Mouse (Mus musculus) intestine, embryonic 16.5 days (tissue): ENCODE measurements around the gene Hspa4l. TPM values are rescaled to one million over a fixed set of nuclear protein-coding genes. Genes with fewer than 3 reads are reported as not detected.
"Not testable (repeated sequence)": the region's sequence is repeated elsewhere in the genome, so short reads cannot be mapped to it uniquely, and the experiment has no call there.

ENCODE experiments used
- ATAC-seq: fragments of 200-750 bp; cut with Nextera tagmentation; 2 replicates; pipeline ENCODE4 v1.8.0; 2017; ENCODE audit warnings: moderate TSS enrichment, moderate library complexity
- H3K27ac ChIP-seq: fragments of 300-500 bp; sonication (generic); 2 replicates; pipeline ENCODE4 v1.5.1; 2014; ENCODE audit warnings: mild to moderate bottlenecking, low read length
- H3K27me3 ChIP-seq: fragments of 300-500 bp; sonication (generic); replicated peaks from 2 replicates; pipeline ENCODE4 v1.6.1; 2014; ENCODE audit warnings: low read length, control low read depth, mixed read lengths; ENCODE audit not compliant: control insufficient read depth, insufficient read depth
- H3K36me3 ChIP-seq: fragments of 300-500 bp; sonication (generic); 2 replicates; pipeline ENCODE4 v1.6.1; 2014; ENCODE audit warnings: low read length, control low read depth; ENCODE audit not compliant: control insufficient read depth, insufficient read depth
- H3K4me1 ChIP-seq: fragments of 300-500 bp; sonication (generic); 2 replicates; pipeline ENCODE4 v1.6.1; 2014; ENCODE audit warnings: low read length, control low read depth, mixed read lengths; ENCODE audit not compliant: control insufficient read depth, insufficient read depth
- H3K4me2 ChIP-seq: fragments of 300-500 bp; sonication (generic); 2 replicates; pipeline ENCODE4 v1.6.1; 2014; ENCODE audit warnings: low read depth, low read length, control low read depth
- H3K4me3 ChIP-seq: fragments of 300-500 bp; sonication (generic); 2 replicates; pipeline ENCODE4 v1.5.1; 2014; ENCODE audit warnings: mild to moderate bottlenecking, low read length
- H3K9ac ChIP-seq: fragments of 300-500 bp; sonication (generic); 2 replicates; pipeline ENCODE4 v1.6.1; 2014; ENCODE audit warnings: low read depth, low read length
- H3K9me3 ChIP-seq: fragments of 300-500 bp; sonication (generic); 2 replicates; pipeline ENCODE4 v1.6.1; 2016; ENCODE audit warnings: low read length, control low read depth; ENCODE audit not compliant: control insufficient read depth
- WGBS: fragments of 180-500 bp; shearing (Covaris S2); extraction: QIAGEN DNeasy Blood & Tissue Kit; methylation state at CpG from one replicate; pipeline ENCODE4 v1.1.7; 2014; 5-methylcytosine and 5-hydroxymethylcytosine counted together
- polyA plus RNA-seq: library from polyadenylated mRNA; unstranded; fragments of >200 nt; fragmentation: Nextera tagmentation; extraction: Ambion mirVana; gene quantifications from 2 replicates; pipeline ENCODE4 v1.2.1, GENCODE M21; 2015

The Hspa4l gene
- polyA plus RNA-seq, 1 experiment from 2014 or later, result 12.6 TPM

- Histone ChIP-seq H3K4me3 (no peak overlapping the region), H3K36me3 (peaks cover 14% of the 10 kb centered on the region), H3K9ac (no peak overlapping the region), H3K4me2 (no peak overlapping the region), H3K27me3 (no peaks in the 10 kb centered on the region), H3K9me3 (no peaks in the 10 kb centered on the region), H3K4me1 (no peaks in the 10 kb centered on the region), H3K27ac (no peak overlapping the region)
- ATAC-seq, result no peak
- WGBS, result 94% methylated on average over 10 of the region's 10 CpGs
These were observed 64.4 kb downstream of the Hspa4l start for GRCm38 (mm10) chr3:40808686-40809085.

DNA sequence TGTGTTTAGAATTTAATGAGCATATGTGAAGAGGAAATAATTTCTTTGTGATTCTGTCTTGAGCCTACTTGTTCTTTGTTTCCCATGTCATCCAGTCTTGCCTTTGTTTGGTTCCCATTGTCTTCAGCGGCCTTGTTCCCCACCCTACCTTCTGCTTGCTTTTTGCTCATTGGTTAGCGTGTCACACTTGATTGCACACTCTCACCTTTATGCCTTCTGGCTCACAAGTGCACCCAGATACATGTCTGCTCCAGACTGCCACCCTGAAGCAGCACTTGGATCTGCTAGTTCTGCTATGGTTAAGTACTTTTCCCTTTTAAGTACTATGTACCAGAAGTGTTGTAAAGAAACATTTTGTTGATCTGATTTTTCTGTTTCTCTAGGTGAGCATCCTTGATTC lies 65.6 kb downstream of the Hspa4l start:
- Histone ChIP-seq H3K36me3 (peaks cover 14% of the 10 kb centered on the region), H3K27me3 (no peaks in the 10 kb centered on the region), H3K4me3 (no peak overlapping the region), H3K4me1 (no peaks in the 10 kb centered on the region), H3K4me2 (no peak overlapping the region), H3K9me3 (no peaks in the 10 kb centered on the region), H3K9ac (no peak overlapping the region), H3K27ac (no peak overlapping the region)
- no peak for ATAC-seq
- 76% methylated on average over 2 of the region's 2 CpGs for WGBS

- Histone ChIP-seq H3K4me1 (no peaks in the 10 kb centered on the region), H3K27me3 (no peaks in the 10 kb centered on the region), H3K4me2 (no peak overlapping the region), H3K9ac (no peak overlapping the region), H3K9me3 (no peaks in the 10 kb centered on the region), H3K27ac (no peak overlapping the region), H3K4me3 (no peak overlapping the region), H3K36me3 (peaks cover 7% of the 10 kb centered on the region)
- no peak for ATAC-seq
- WGBS, result 92% methylated on average over 2 of the region's 2 CpGs
These were observed 69.0 kb downstream of the Hspa4l start for GRCm38 (mm10) chr3:40813275-40813674.

DNA sequence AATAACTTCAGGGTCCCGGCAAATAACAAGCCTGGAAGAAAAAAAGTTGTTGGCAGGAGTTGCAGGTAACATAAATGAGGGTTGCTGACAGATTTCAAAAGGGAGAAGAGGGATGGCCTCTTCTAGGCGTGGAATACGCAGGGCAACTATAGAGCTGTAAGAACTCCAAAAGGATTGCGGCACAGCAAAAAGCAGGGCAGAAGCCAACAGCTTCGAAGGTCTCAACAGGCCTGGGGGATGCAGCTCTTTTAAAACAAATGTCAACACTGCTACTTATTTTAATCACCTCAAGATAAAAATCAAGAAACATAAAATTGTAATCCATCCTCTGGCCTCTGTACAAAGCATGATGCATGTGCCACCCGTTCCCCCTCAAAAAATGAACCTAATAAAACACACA lies 101.2 kb downstream of the Hspa4l start:
- not testable (repeated sequence) for H3K9me3 ChIP-seq, H3K36me3 ChIP-seq, H3K4me1 ChIP-seq, H3K9ac ChIP-seq, ATAC-seq, H3K27me3 ChIP-seq, H3K27ac ChIP-seq
- peak overlapping the region; percentile 9; the same call in 1 of the 2 replicates for H3K4me3 ChIP-seq
- 78% methylated on average over 5 of the region's 6 CpGs for WGBS
- H3K4me2 ChIP-seq, result 0 out of 2 replicates have a peak overlapping the region, but pooled peaks have one; percentile 7

Other genes starting within 250 kb of the Hspa4l start
- gene Intu, start 213.2 kb upstream of the Hspa4l start, polyA plus RNA-seq, result 1.9 TPM in 2 replicates
- gene Slc25a31, start 35.6 kb upstream of the Hspa4l start, polyA plus RNA-seq, result 0.10 and 0.16 TPM in 2 replicates
- 27.9 and 31.7 TPM in 2 replicates for gene Plk4, start 55.5 kb downstream of the Hspa4l start, polyA plus RNA-seq
- gene Mfsd8, start 102.4 kb downstream of the Hspa4l start, polyA plus RNA-seq, result 5.8 and 6.0 TPM in 2 replicates
- gene Abhd18, start 102.5 kb downstream of the Hspa4l start, polyA plus RNA-seq, result 12.6 and 15.8 TPM in 2 replicates
- gene 1700034I23Rik, start 158.0 kb downstream of the Hspa4l start, polyA plus RNA-seq, result 0.12 and 0.16 TPM in 2 replicates
- gene Larp1b, start 205.3 kb downstream of the Hspa4l start, polyA plus RNA-seq, result 13.1 and 14.4 TPM in 2 replicates